Mouse (Mus musculus) liver, embryonic 15.5 days (tissue): ENCODE measurements around the gene Mlana. TPM values are rescaled to one million over a fixed set of nuclear protein-coding genes. Genes with fewer than 3 reads are reported as not detected.

Experiments
- ATAC-seq: fragments of 200-750 bp; cut with Nextera tagmentation; 2 replicates; pipeline ENCODE4 v1.8.0; 2017; ENCODE audit warnings: moderate number of reproducible peaks, mild to moderate bottlenecking, moderate library complexity; ENCODE audit not compliant: insufficient read depth
- H3K27ac ChIP-seq: fragments of 300-500 bp; sonication (generic); replicated peaks from 2 replicates; pipeline ENCODE4 v1.5.1; 2015; ENCODE audit warnings: mild to moderate bottlenecking, inconsistent platforms
- H3K27me3 ChIP-seq: fragments of 300-500 bp; sonication (generic); 2 replicates; pipeline ENCODE4 v1.6.1; 2015; ENCODE audit warnings: mild to moderate bottlenecking, inconsistent platforms
- H3K36me3 ChIP-seq: fragments of 300-500 bp; sonication (generic); replicated peaks from 2 replicates; pipeline ENCODE4 v1.6.1; 2015; ENCODE audit warnings: moderate library complexity, mild to moderate bottlenecking, inconsistent platforms
- H3K4me1 ChIP-seq: fragments of 300-500 bp; sonication (generic); replicated peaks from 2 replicates; pipeline ENCODE4 v1.6.1; 2015; ENCODE audit warnings: inconsistent platforms
- H3K4me2 ChIP-seq: fragments of 300-500 bp; sonication (generic); 2 replicates; pipeline ENCODE4 v1.6.1; 2015; ENCODE audit warnings: moderate library complexity, mild to moderate bottlenecking, inconsistent platforms
- H3K4me3 ChIP-seq: fragments of 300-500 bp; sonication (generic); replicated peaks from 2 replicates; pipeline ENCODE4 v1.5.1; 2015; ENCODE audit warnings: mild to moderate bottlenecking, inconsistent platforms
- H3K9ac ChIP-seq: fragments of 300-500 bp; sonication (generic); 2 replicates; pipeline ENCODE4 v1.6.1; 2015; ENCODE audit warnings: moderate library complexity, mild to moderate bottlenecking, inconsistent platforms
- H3K9me3 ChIP-seq: fragments of 300-500 bp; sonication (generic); replicated peaks from 2 replicates; pipeline ENCODE4 v1.6.1; 2016; ENCODE audit warnings: inconsistent platforms
- WGBS: fragments of 180-500 bp; shearing (Covaris S2); methylation state at CpG from one replicate; pipeline ENCODE4 v1.1.7; 2015; ENCODE audit warnings: mixed read lengths; ENCODE audit not compliant: insufficient replicate concordance; 5-methylcytosine and 5-hydroxymethylcytosine counted together
- polyA plus RNA-seq: library from polyadenylated mRNA; unstranded; fragments of >200 nt; fragmentation: Nextera tagmentation; extraction: Ambion mirVana; gene quantifications from 2 replicates; pipeline ENCODE4 v1.2.1, GENCODE M21; 2015

Gene Mlana
- polyA plus RNA-seq, 1 experiment from 2014 or later, result not detected

DNA sequence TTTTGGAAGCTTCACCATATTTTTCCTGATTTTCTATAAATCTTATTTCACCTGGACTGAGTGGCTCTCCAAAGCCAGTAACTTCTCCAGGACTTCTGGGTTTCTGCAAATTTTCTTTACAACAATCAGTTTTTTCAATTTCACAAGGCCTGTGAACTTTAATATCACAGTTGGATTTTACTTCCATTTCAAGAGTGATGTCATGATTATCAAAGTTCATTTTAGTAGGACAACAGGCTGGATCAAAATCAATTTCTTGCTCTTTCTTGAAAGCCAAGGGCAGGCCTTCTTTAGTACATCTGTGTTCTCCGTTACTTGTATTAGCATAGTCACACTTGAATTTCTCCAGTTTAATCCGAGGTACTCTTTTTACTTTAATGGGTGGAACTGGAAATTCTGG lies 56.3 kb downstream of the Mlana start:
- Histone ChIP-seq H3K27me3 (no peaks in the 10 kb centered on the region), H3K4me2 (no peak overlapping the region), H3K9me3 (no peaks in the 10 kb centered on the region), H3K4me1 (no peaks in the 10 kb centered on the region), H3K4me3 (no peak overlapping the region), H3K9ac (no peak overlapping the region), H3K36me3 (no peaks in the 10 kb centered on the region), H3K27ac (no peak overlapping the region)
- WGBS, result 72% methylated on average over 2 of the region's 2 CpGs
- ATAC-seq, result no peak

Other genes starting within 250 kb of the Mlana start
- 2.7 TPM in 2 replicates for gene Ric1, start 175.5 kb upstream of the Mlana start, polyA plus RNA-seq
- gene Ermp1, start 49.4 kb upstream of the Mlana start, polyA plus RNA-seq, result 10.6 and 11.0 TPM in 2 replicates
- gene 9930021J03Rik, start 108.2 kb downstream of the Mlana start, polyA plus RNA-seq, result 1.2 and 1.4 TPM in 2 replicates
- 4.8 and 5.2 TPM in 2 replicates for gene Ranbp6, start 115.2 kb downstream of the Mlana start, polyA plus RNA-seq
- 1.2 TPM in 2 replicates for gene Il33, start 227.3 kb downstream of the Mlana start, polyA plus RNA-seq